Mouse (Mus musculus) gastrocnemius, postnatal 4 days (tissue): Measurements from ENCODE around the gene Skp2. TPM values are rescaled to one million over a fixed set of nuclear protein-coding genes. Genes with fewer than 3 reads are reported as not detected.
A peak's percentile ranks its signal among the peaks of the same experiment; 100 is the strongest.
"Not testable (repeated sequence)": the region's sequence is repeated elsewhere in the genome, so short reads cannot be mapped to it uniquely, and the experiment has no call there.

Source experiments
- DNase-seq, 2 experiments: peaks; one replicate each; pipeline ENCODE4 v3.0.0; 2021 to 2022; ENCODE audit warnings: low spot score in 2 of 2, mixed read lengths in 2 of 2
- long read RNA-seq, 2 experiments: library from polyadenylated mRNA; stranded (forward); transcript quantifications; one replicate each; pipeline ENCODE4 v2.0.0; 2021
- total RNA-seq, 2 experiments: library from RNA; stranded (reverse); gene quantifications; 2 replicates each; pipeline ENCODE4 v1.2.3; 2021

The Skp2 gene
- 10 to 100 TPM; 19.8 to 20.1 TPM for total RNA-seq
- long read RNA-seq, experiment 1, transcript Skp2-201 (10 exons, 3,118 nt) = major isoform, 22 of 32 reads
- long read RNA-seq, experiment 1, partial matches to known transcripts = 2 of 32 reads
- long read RNA-seq, experiment 1, other reads (novel, unspliced or antisense) = 8 of 32 reads
- long read RNA-seq, experiment 2, transcript Skp2-201 (10 exons, 3,118 nt) = major isoform, 15 of 25 reads
- long read RNA-seq, experiment 2, partial matches to known transcripts = 4 of 25 reads
- long read RNA-seq, experiment 2, other reads (novel, unspliced or antisense) = 6 of 25 reads

GRCm38 (mm10) chr15:9155325-9155724 lies at the start of gene Skp2:
Skp2 (minus strand) TSS chr15:9155425.
- DNase-seq = no peak

GRCm38 (mm10) chr15:9198421-9198820 lies 43.2 kb upstream of the Skp2 start:
- DNase-seq = no peak

- DNase-seq = not testable (repeated sequence)
These were observed 37.5 kb upstream of the Skp2 start for GRCm38 (mm10) chr15:9192685-9193084.

GRCm38 (mm10) chr15:9189796-9190195 lies 34.6 kb upstream of the Skp2 start:
- DNase-seq = no peak

- DNase-seq = no peak
These were observed 28.8 kb upstream of the Skp2 start for GRCm38 (mm10) chr15:9183995-9184394.

- DNase-seq = no peak
These were observed 21.8 kb upstream of the Skp2 start for GRCm38 (mm10) chr15:9177038-9177437.

GRCm38 (mm10) chr15:9164125-9164524 lies 8.9 kb upstream of the Skp2 start:
- DNase-seq = no peak

- DNase-seq = no peak
These were observed 7.4 kb upstream of the Skp2 start for GRCm38 (mm10) chr15:9162557-9163070.

- DNase-seq = no peak
These were observed 14.5 kb downstream of the Skp2 start for GRCm38 (mm10) chr15:9140684-9141171.

GRCm38 (mm10) chr15:9140252-9140680 lies 15.0 kb downstream of the Skp2 start, which contains the start of gene Lmbrd2:
Lmbrd2 (plus strand) TSS chr15:9140550.
- peak; percentile 86 to 96 for DNase-seq

- no peak for DNase-seq
These were observed 15.8 kb downstream of the Skp2 start for GRCm38 (mm10) chr15:9139447-9139846.

- peak; percentile 42 to 76 for DNase-seq
These were observed 20.2 kb downstream of the Skp2 start for GRCm38 (mm10) chr15:9134891-9135507.

GRCm38 (mm10) chr15:9132693-9133443 lies 22.4 kb downstream of the Skp2 start:
- peak in 1 of 2 experiments; percentile 25 for DNase-seq

- DNase-seq = no peak
These were observed 23.7 kb downstream of the Skp2 start for GRCm38 (mm10) chr15:9131499-9131888.

GRCm38 (mm10) chr15:9130772-9131498 lies 24.3 kb downstream of the Skp2 start:
- no peak for DNase-seq

- no peak for DNase-seq
These were observed 28.0 kb downstream of the Skp2 start for GRCm38 (mm10) chr15:9127051-9127791.

GRCm38 (mm10) chr15:9124856-9125255 lies 30.4 kb downstream of the Skp2 start:
- no peak for DNase-seq

- no peak for DNase-seq
These were observed 32.2 kb downstream of the Skp2 start for GRCm38 (mm10) chr15:9122989-9123388.

GRCm38 (mm10) chr15:9120081-9120480 lies 35.1 kb downstream of the Skp2 start:
- peak in 1 of 2 experiments; percentile 37 for DNase-seq

- DNase-seq = no peak
These were observed 36.4 kb downstream of the Skp2 start for GRCm38 (mm10) chr15:9118852-9119251.
